Mouse (Mus musculus) spleen, adult 2 months (tissue): ENCODE results near the gene Fbn1.

ENCODE experiments used
- CTCF ChIP-seq: fragments of 200-500 bp; IDR thresholded peaks from 2 replicates; pipeline ENCODE4 v1.5.1; 2011; ENCODE audit warnings: mild to moderate bottlenecking, inconsistent platforms; ENCODE audit not compliant: insufficient read depth, insufficient read length, insufficient replicate concordance; ENCODE audit errors: extremely low read depth
- POLR2A ChIP-seq: fragments of 200-500 bp; IDR thresholded peaks from 2 replicates; pipeline ENCODE4 v1.6.1; 2011; ENCODE audit warnings: low read depth, low read length, inconsistent platforms

GRCm38 (mm10) chr2:125543646-125544045 lies 35.9 kb upstream of the Fbn1 start:
- no peak for TF ChIP-seq CTCF
- TF ChIP-seq POLR2A: no peak
